Mouse (Mus musculus) gastrocnemius, postnatal 14 days (tissue): ENCODE data around the gene Gm5741. TPM values are rescaled to one million over a fixed set of nuclear protein-coding genes. Genes with fewer than 3 reads are reported as not detected.

Source experiments
- DNase-seq: peaks from one replicate; pipeline ENCODE4 v3.0.0; 2021; ENCODE audit warnings: mixed read lengths
- intact Hi-C: fragments of 180-260 bp; cut with DNase I; formaldehyde crosslinking; loops from one replicate; pipeline ENCODE4 v1.15.1; 2025; ENCODE audit warnings: low total_unique reads
- microRNA-seq, 2 experiments: library from miRNA; unstranded; fragments of <30 nt; microRNA quantifications; one replicate each; pipeline ENCODE4 v1.2.0; 2021
- total RNA-seq, 2 experiments: library from RNA; stranded (reverse); gene quantifications; 2 replicates each; pipeline ENCODE4 v1.2.3; 2021

Gene Gm5741
- total RNA-seq, 2 experiments from 2014 or later: not detected

GRCm38 (mm10) chr8:85035165-85035727 is 32.5 kb downstream of the Gm5741 start:
- DNase-seq: no peak
- intact Hi-C loops: no loop called here

- DNase-seq: peak; percentile 71
- intact Hi-C loops: no loop called here
Measured at GRCm38 (mm10) chr8:85034764-85035163, 33.0 kb downstream of the Gm5741 start.

DNA sequence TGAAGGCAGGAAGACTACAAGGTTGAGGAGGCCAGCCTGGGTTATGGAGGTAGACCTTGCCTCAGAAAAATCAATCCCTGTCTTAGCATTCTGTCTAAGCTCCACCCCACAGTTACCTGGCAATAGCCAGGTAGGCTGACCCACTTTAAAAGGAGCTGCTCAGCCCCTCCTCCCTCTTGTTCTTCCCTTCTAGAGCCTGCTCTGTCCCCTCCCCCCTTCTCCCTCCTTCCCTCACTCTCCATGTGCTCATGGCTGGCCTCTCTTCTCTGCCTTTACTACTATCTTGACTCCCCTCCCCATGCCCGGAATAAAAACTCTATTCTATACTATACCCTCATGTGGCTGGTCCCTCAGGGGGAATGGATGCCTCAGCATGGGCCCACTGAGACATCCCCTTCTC is 33.9 kb downstream of the Gm5741 start:
- intact Hi-C loops: no loop called here
- no peak for DNase-seq

- DNase-seq: no peak
- intact Hi-C loops: no loop called here
Measured at GRCm38 (mm10) chr8:85032622-85033311, 35.0 kb downstream of the Gm5741 start.

DNA sequence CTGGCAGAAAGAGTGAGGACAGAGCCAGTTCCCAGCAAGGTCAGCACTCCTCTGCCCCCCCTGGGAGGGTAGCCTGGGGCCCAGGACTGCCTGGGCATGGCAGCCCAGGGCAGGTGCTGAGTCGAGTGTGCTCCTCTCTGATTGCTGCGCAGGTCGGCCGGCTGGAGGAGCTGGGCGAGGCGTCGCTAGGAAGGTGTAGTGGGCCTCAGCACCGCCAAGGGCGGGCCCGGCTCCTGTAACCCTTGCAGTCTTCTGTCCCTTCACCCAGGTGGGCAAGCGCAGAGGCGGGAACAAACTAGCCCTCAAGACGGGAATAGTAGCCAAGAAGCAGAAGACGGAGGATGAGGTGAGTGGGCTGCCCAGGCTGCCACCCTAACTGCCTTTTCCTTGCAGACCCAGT is 38.5 kb downstream of the Gm5741 start:
- intact Hi-C loops: no loop called here
- DNase-seq: no peak

- intact Hi-C loops: no loop called here
Measured at GRCm38 (mm10) chr8:85027922-85028321, 39.9 kb downstream of the Gm5741 start.

DNA sequence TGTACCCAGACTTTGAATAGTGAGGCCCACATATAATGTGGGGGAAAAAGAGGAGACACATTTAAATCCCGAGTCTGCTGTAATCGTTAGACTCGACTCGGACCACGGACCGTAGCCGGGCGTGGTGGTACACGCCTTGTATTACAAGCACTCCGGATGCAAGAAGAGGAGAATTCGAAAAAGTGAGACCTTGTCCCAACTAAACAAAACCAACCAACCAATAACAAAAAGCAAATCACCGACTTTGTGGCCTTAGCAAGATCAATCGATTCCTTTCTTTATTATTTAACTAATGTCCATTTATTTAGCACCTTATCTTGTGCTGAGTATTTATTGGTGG is 40.3 kb downstream of the Gm5741 start:
- DNase-seq: no peak
- intact Hi-C loops: no loop called here

More at GRCm38 (mm10) chr8:85027922-85028321, 39.9 kb downstream of the Gm5741 start:
- no peak for DNase-seq

GRCm38 (mm10) chr8:85026670-85027515 is 40.9 kb downstream of the Gm5741 start, which contains the start of gene Trir:
TSS of gene Trir (plus strand) at chr8:85026823.
- DNase-seq: peak; percentile 98

GRCm38 (mm10) chr8:85025098-85025932 is 42.5 kb downstream of the Gm5741 start, which contains the start of gene Asna1:
TSS of gene Asna1 (minus strand) at chr8:85025281.
- peak; percentile 81 for DNase-seq
- intact Hi-C loops: no loop called here

More at GRCm38 (mm10) chr8:85026670-85027515, 40.9 kb downstream of the Gm5741 start, which contains the start of gene Trir:
- intact Hi-C loops: no loop called here

GRCm38 (mm10) chr8:85023846-85024245 is 43.9 kb downstream of the Gm5741 start:
- DNase-seq: no peak
- intact Hi-C loops: no loop called here

DNA sequence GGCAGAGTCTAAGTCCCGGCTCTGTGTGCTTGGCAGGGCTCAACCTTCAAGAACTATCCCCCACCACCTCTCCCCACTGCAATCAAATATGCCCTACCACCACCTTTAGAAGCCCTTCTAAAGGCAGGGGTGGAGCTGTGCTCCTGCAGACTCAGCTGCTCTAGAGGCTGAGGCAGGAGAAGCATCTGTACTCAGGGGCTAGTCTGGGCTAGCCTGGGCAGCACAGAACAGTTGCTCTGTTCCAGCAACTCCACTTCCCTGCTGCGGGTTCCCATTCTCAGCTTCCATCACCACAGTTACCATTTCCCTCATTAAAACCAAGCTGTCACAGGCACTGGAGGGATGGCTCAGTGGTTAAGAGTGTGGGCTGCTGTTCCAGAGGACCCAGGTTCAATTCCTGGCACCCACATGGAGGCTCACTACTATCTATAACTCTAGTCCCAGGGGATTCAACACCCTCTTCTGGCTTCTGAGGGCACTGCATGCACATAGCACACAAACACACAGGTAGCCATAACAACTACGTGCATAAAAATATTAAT is 46.2 kb downstream of the Gm5741 start:
- intact Hi-C loops: no loop called here

More for the DNA sequence above, 46.2 kb downstream of the Gm5741 start:
- no peak for DNase-seq

Small RNAs within 50 kb of the gene (microRNA-seq; reads per million reads assigned to microRNA genes)
- gene Gm23388 (0 to 0.32 reads per million in 2 experiments), gene Mir7070 (0 reads per million in 2 experiments)

Other genes starting within 250 kb of the Gm5741 start
- 1 to 10 TPM; 6.0 to 7.2 TPM for gene Dand5, start 245.2 kb downstream of the Gm5741 start, total RNA-seq
- gene Gadd45gip1, start 236.5 kb downstream of the Gm5741 start, total RNA-seq: 10 to 100 TPM; 28.4 to 28.8 TPM
- 100 to 1,000 TPM; 122 to 124 TPM for gene Rad23a, start 227.3 kb downstream of the Gm5741 start, total RNA-seq
- 100 to 1,000 TPM; 197 to 229 TPM for gene Calr, start 221.0 kb downstream of the Gm5741 start, total RNA-seq
- 10 to 100 TPM; 24.8 to 25.5 TPM for gene Farsa, start 211.0 kb downstream of the Gm5741 start, total RNA-seq
- gene Syce2, start 195.9 kb downstream of the Gm5741 start, total RNA-seq: 1 to 10 TPM; 2.1 to 2.6 TPM
- 10 to 100 TPM; 23.3 to 30.0 TPM for gene Gcdh, start 174.1 kb downstream of the Gm5741 start, total RNA-seq
- gene Klf1, start 166.1 kb downstream of the Gm5741 start, total RNA-seq: under 1 TPM in 1 of 2 experiments, not detected in 1; 0.23 TPM
- 1 to 10 TPM; 5.7 to 6.9 TPM for gene Dnase2a, start 159.4 kb downstream of the Gm5741 start, total RNA-seq
- under 1 TPM in 1 of 2 experiments, not detected in 1; 0.07 TPM for gene Mast1, start 130.6 kb downstream of the Gm5741 start, total RNA-seq
- gene Rtbdn, start 121.0 kb downstream of the Gm5741 start, total RNA-seq: not detected
- not detected for gene Gm49661, start 98.5 kb downstream of the Gm5741 start, total RNA-seq
- 100 to 1,000 TPM; 224 to 248 TPM for gene Prdx2, start 98.4 kb downstream of the Gm5741 start, total RNA-seq
- 10 to 100 TPM; 22.6 to 28.4 TPM for gene Rnaseh2a, start 98.2 kb downstream of the Gm5741 start, total RNA-seq
- 1 to 10 TPM; 6.2 to 6.3 TPM for gene Junb, start 89.3 kb downstream of the Gm5741 start, total RNA-seq
- 1 to 10 TPM; 1.4 to 1.5 TPM for gene Hook2, start 77.4 kb downstream of the Gm5741 start, total RNA-seq
- not detected for gene Best2, start 53.5 kb downstream of the Gm5741 start, total RNA-seq
- gene Asna1, start 42.7 kb downstream of the Gm5741 start, total RNA-seq: 10 to 100 TPM; 44.3 to 44.9 TPM
- gene Trir, start 41.2 kb downstream of the Gm5741 start, total RNA-seq: 10 to 100 TPM; 77.5 to 92.1 TPM
- gene Tnpo2, start 31.1 kb downstream of the Gm5741 start, total RNA-seq: 10 to 100 TPM; 24.6 to 27.9 TPM
- gene Fbxw9, start 7.9 kb downstream of the Gm5741 start, total RNA-seq: 1 to 10 TPM; 3.6 to 4.7 TPM
- gene Dhps, start 3.8 kb upstream of the Gm5741 start, total RNA-seq: 10 to 100 TPM; 18.2 to 20.2 TPM
- gene Wdr83os, start 12.8 kb upstream of the Gm5741 start, total RNA-seq: 10 to 100 TPM; 45.3 to 46.2 TPM
- 10 to 100 TPM; 13.2 to 15.1 TPM for gene Wdr83, start 13.3 kb upstream of the Gm5741 start, total RNA-seq
- gene Man2b1, start 15.3 kb upstream of the Gm5741 start, total RNA-seq: 10 to 100 TPM; 13.6 to 14.0 TPM
- gene Zfp791, start 55.1 kb upstream of the Gm5741 start, total RNA-seq: under 1 TPM; 0.86 to 0.92 TPM
- gene Cks1brt, start 83.9 kb upstream of the Gm5741 start, total RNA-seq: not detected
- not detected for gene Olfr371, start 158.0 kb upstream of the Gm5741 start, total RNA-seq
- gene Orc6, start 231.7 kb upstream of the Gm5741 start, total RNA-seq: 1 to 10 TPM; 7.2 to 9.5 TPM
- gene Vps35, start 231.8 kb upstream of the Gm5741 start, total RNA-seq: 10 to 100 TPM; 51.5 to 52.4 TPM